Mouse (Mus musculus) hindbrain, embryonic 11.5 days (tissue): ENCODE data around the gene Wnk4. TPM values are rescaled to one million over a fixed set of nuclear protein-coding genes. Genes with fewer than 3 reads are reported as not detected.

ENCODE experiments used
- ATAC-seq: fragments of 200-750 bp; cut with Nextera tagmentation; 2 replicates; pipeline ENCODE4 v1.8.0; 2017; ENCODE audit warnings: mild to moderate bottlenecking, moderate TSS enrichment, moderate library complexity; ENCODE audit not compliant: low FRiP score
- DNase-seq: peaks from one replicate; pipeline ENCODE4 v3.0.0-alpha.2; 2015; ENCODE audit warnings: low spot score
- H3K27ac ChIP-seq: fragments of 300-500 bp; sonication (generic); 2 replicates; pipeline ENCODE4 v1.5.1; 2014; ENCODE audit warnings: mild to moderate bottlenecking, low read depth, low read length
- H3K27me3 ChIP-seq: fragments of 300-500 bp; sonication (generic); 2 replicates; pipeline ENCODE4 v1.6.1; 2014; ENCODE audit warnings: mild to moderate bottlenecking, low read length, moderate library complexity, mixed read lengths; ENCODE audit not compliant: control insufficient read depth, insufficient read depth
- H3K36me3 ChIP-seq: fragments of 300-500 bp; sonication (generic); 2 replicates; pipeline ENCODE4 v1.6.1; 2014; ENCODE audit warnings: mild to moderate bottlenecking, low read length, moderate library complexity, mixed read lengths; ENCODE audit not compliant: control insufficient read depth, insufficient read depth
- H3K4me1 ChIP-seq: fragments of 300-500 bp; sonication (generic); replicated peaks from 2 replicates; pipeline ENCODE4 v1.6.1; 2014; ENCODE audit warnings: low read length, mixed read lengths; ENCODE audit not compliant: control insufficient read depth, insufficient read depth
- H3K4me2 ChIP-seq: fragments of 300-500 bp; sonication (generic); replicated peaks from 2 replicates; pipeline ENCODE4 v1.6.1; 2014; ENCODE audit warnings: mild to moderate bottlenecking, low read depth, low read length
- H3K4me3 ChIP-seq: fragments of 300-500 bp; sonication (generic); 2 replicates; pipeline ENCODE4 v1.5.1; 2014; ENCODE audit warnings: low read depth, low read length
- H3K9ac ChIP-seq: fragments of 300-500 bp; sonication (generic); 2 replicates; pipeline ENCODE4 v1.6.1; 2014; ENCODE audit warnings: low read depth, low read length
- H3K9me3 ChIP-seq: fragments of 300-500 bp; sonication (generic); 2 replicates; pipeline ENCODE4 v1.6.1; 2016; ENCODE audit warnings: low read length; ENCODE audit not compliant: control insufficient read depth
- WGBS: fragments of 180-500 bp; shearing (Covaris S2); extraction: QIAGEN DNeasy Blood & Tissue Kit; methylation state at CpG from one replicate; pipeline ENCODE4 v1.1.7; 2014; 5-methylcytosine and 5-hydroxymethylcytosine counted together
- polyA plus RNA-seq: library from polyadenylated mRNA; unstranded; fragments of >200 nt; fragmentation: Nextera tagmentation; extraction: Ambion mirVana; gene quantifications from 2 replicates; pipeline ENCODE4 v1.2.1, GENCODE M21; 2014

The Wnk4 gene
- polyA plus RNA-seq, 1 experiment from 2014 or later, result 6.0 TPM

DNA sequence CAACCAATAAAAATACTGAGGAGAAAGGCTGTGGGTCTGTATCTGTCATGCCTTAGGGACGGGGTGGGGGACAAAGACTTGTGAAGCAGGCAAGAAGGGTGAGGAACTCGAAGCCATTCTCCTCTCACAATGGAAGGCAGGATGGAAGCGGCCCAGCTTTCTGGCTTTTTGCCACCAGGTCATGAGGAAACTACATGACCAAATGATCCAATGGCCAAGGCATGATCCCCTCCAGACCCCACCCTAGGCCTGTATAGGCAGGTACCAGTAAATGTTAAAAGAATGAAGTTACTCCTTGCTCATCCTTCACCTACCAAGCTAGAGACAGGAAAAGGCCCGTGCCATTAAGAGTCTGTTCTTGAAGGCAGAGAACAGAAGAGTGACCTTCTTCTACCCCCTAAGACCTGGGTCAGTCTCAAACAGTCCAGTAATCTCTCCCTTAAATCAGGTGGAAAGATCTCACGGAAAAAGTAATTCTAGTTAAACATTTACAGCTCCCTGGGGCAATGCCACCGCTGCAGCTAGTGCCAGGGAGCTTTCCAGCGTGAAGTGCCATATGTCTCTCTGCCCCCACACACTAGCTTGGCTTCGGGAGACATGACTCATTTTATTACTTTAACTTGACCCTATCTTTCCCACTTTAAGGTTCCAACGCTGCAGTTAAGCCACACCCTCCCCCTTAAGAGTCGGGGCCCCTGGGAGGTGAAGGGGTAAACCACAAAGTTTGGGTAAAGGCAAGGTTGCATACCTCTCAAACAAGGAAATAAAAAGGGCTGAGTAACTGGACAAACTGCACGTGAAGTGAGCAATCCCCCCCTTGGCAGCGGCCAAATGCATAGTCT lies 17.2 kb downstream of the Wnk4 start:
- no peak for ATAC-seq
- Histone ChIP-seq H3K9me3 (no peaks in the 10 kb centered on the region), H3K27ac (no peak overlapping the region), H3K27me3 (no peaks in the 10 kb centered on the region; the same call in 1 of the 2 replicates), H3K4me3 (peak overlapping the region; percentile 76), H3K36me3 (no peaks in the 10 kb centered on the region), H3K4me1 (peaks cover 11% of the 10 kb centered on the region), H3K9ac (peak overlapping the region; percentile 80), H3K4me2 (peak overlapping the region; percentile 83)
- WGBS, result 72% methylated on average over 12 of the region's 12 CpGs
- no peak for DNase-seq

DNA sequence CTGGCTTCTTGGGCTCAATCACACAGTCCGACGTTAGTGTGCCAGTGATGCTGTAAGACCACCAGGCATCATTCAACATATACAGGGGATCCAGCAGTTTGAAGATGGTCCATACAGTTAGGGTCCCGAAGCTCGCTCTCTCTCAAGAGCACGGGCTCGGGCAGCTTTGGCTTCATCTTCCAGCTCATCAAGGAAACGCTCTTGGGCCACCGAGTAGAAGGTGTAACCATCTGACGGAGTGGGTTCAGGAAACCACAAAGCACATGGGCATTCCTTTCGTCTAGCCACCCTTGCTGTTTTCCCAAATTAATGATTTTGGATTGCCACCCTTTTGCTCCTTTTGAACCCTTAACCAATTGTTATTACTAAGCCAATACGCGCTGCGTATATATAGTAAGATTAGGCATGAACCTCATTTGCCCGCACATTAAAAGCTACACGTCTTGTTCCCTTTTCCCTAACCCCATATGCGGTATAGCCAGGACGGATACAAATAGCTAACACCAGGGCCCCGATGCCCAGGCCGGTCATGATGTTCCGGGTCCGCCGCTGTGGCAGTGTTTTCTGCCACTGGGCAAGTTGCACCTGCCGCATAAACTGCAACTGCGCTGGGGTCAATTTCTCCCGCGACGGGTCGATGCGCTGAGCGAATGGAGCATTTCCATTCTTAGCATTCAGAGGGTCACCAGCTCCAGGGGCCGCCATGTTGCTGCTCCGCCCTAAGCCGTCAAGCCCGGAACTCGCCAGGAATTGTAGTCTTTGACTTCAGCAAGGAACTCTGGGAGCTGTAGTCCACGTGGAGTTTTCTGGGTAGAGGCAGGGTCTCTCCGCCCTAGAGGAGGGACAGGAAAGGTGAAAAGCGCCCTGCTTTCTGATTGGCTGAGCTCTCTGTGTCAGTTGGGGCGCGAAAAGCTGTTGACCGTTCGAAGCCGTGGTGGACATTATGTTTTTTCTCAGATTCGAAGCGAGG lies 18.1 kb downstream of the Wnk4 start, which contains the start of the genes Cntd1 and Coa3:
Cntd1 (plus strand) TSS at position 790 of the 970 bp plus-strand sequence.
Coa3 (minus strand) TSS at position 892 of the 970 bp plus-strand sequence.
- Histone ChIP-seq H3K4me2 (peak within 1 kb of the TSS; percentile 83), H3K4me3 (peak within 1 kb of the TSS; percentile 76), H3K9me3 (no peaks in the 10 kb centered on the region), H3K27me3 (no peaks in the 10 kb centered on the region; the same call in 1 of the 2 replicates), H3K27ac (peak within 1 kb of the TSS; percentile 58; the same call in 1 of the 2 replicates), H3K9ac (peak within 1 kb of the TSS; percentile 80), H3K4me1 (peaks cover 11% of the 10 kb centered on the region), H3K36me3 (no peaks in the 10 kb centered on the region)
- DNase-seq (peak; percentile 90), ATAC-seq (peak; percentile 91)
- 9% methylated on average over 45 of the region's 45 CpGs for WGBS

DNA sequence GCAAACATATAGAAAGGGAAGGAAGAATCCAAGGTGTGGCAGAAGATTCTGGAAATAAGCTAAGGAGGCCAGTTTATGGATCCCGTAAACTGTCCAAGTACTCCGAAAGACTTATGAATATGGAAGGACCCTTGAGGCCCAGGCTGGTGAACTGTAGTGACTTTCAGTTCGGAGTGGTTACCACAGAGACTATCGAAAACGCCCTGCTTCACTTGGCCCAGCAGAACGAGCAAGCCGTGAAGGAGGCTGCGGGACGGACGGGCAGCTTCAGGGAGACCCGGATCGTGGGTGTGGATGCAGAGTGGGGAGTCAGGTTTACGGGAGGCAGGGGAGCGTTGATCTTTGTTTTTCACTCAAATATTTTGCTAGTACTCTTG lies 18.8 kb downstream of the Wnk4 start:
- Histone ChIP-seq H3K36me3 (no peaks in the 10 kb centered on the region), H3K4me3 (peak overlapping the region; percentile 76; the same call in 1 of the 2 replicates), H3K27me3 (no peaks in the 10 kb centered on the region; the same call in 1 of the 2 replicates), H3K9me3 (no peaks in the 10 kb centered on the region), H3K9ac (peak overlapping the region; percentile 31; the same call in 1 of the 2 replicates), H3K27ac (no peak overlapping the region), H3K4me2 (peak overlapping the region; percentile 35), H3K4me1 (peaks cover 11% of the 10 kb centered on the region)
- no peak for DNase-seq
- 60% methylated on average over 14 of the region's 14 CpGs for WGBS
- no peak; the same call in 1 of the 2 replicates for ATAC-seq

DNA sequence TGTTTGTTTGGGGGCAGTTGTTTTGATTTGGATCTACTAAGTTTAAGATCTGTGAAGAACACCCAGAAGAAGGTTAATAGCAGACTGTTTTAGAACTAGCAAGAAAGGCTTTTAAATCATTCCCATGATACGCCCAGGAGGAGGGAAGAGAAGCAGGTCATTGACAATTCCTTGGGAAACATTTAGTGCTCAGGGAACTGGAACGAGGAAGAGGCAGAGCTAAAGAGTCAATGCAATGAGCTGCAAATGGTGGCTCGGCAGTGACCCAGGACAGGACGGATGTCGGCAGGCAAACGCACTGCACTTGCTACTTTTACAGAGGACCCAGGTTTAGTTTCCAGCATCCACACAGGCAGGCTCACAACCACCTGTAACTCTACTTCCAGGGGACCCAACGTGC lies 20.5 kb downstream of the Wnk4 start:
- H3K4me3 ChIP-seq, result no peak overlapping the region
- no peaks in the 10 kb centered on the region for H3K9me3 ChIP-seq
- no peak for DNase-seq
- H3K9ac ChIP-seq, result no peak overlapping the region
- ATAC-seq, result no peak
- no peaks in the 10 kb centered on the region for H3K36me3 ChIP-seq
- WGBS, result 49% methylated on average over 7 of the region's 7 CpGs
- no peaks in the 10 kb centered on the region; the same call in 1 of the 2 replicates for H3K27me3 ChIP-seq
- peaks cover 11% of the 10 kb centered on the region for H3K4me1 ChIP-seq
- H3K27ac ChIP-seq, result no peak overlapping the region
- H3K4me2 ChIP-seq, result no peak overlapping the region

DNA sequence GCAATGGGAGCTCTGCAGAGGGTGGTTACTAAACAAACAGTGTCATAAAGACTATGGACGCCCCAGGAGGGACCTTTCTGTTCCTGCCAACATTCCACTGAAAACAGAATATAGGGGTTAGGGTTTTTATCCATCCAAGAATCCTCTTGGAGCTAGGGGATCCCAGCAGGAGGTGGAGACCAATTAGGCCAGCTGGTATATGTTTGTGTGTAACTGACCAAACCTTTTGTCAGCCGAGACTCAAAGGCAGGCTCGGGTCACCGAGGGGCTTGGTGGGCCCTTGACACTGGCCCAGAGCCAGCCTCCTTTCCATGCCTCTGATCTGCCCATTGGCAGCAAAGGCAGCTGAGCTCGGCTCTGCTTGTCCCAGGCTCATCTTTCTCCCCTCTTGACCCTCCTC lies 22.5 kb downstream of the Wnk4 start:
- peaks cover 3% of the 10 kb centered on the region for H3K4me1 ChIP-seq

DNA sequence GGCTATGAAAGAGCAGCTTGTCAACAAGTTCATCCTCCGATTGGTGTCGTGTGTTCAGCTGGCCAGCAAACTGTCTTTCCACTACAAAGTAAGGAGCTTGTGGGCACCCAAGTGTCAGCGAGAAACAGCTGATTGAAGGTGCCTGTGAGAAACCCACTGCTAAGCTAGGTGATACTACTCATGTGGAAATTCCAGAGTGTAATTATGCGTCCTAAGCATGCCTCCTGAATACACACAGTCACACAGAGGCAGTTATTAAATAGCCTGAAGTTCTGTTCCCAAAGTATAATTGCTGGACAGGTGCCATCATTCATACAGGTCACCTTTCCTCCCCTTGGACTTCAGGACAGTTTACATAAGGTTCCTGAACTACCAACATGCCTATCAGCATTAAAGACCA lies 23.4 kb downstream of the Wnk4 start:
- ATAC-seq (no peak), DNase-seq (no peak)
- H3K27ac ChIP-seq, result no peak overlapping the region
- H3K4me3 ChIP-seq, result no peak overlapping the region
- H3K9me3 ChIP-seq, result no peaks in the 10 kb centered on the region
- H3K4me1 ChIP-seq, result no peaks in the 10 kb centered on the region
- H3K4me2 ChIP-seq, result no peak overlapping the region
- WGBS, result 57% methylated on average over 4 of the region's 4 CpGs
- no peak overlapping the region for H3K9ac ChIP-seq
- H3K36me3 ChIP-seq, result 0 out of 2 replicates have a peak, but pooled peaks cover 2% of the 10 kb centered on the region
- no peaks in the 10 kb centered on the region for H3K27me3 ChIP-seq

More for the DNA sequence above, 22.5 kb downstream of the Wnk4 start:
- no peaks in the 10 kb centered on the region for H3K27me3 ChIP-seq
- 0 out of 2 replicates have a peak, but pooled peaks cover 2% of the 10 kb centered on the region for H3K36me3 ChIP-seq
- no peak for ATAC-seq
- H3K9me3 ChIP-seq, result no peaks in the 10 kb centered on the region
- no peak overlapping the region for H3K27ac ChIP-seq
- H3K9ac ChIP-seq, result no peak overlapping the region
- no peak overlapping the region for H3K4me2 ChIP-seq
- DNase-seq, result no peak
- WGBS, result 28% methylated on average over 5 of the region's 5 CpGs
- no peak overlapping the region for H3K4me3 ChIP-seq

DNA sequence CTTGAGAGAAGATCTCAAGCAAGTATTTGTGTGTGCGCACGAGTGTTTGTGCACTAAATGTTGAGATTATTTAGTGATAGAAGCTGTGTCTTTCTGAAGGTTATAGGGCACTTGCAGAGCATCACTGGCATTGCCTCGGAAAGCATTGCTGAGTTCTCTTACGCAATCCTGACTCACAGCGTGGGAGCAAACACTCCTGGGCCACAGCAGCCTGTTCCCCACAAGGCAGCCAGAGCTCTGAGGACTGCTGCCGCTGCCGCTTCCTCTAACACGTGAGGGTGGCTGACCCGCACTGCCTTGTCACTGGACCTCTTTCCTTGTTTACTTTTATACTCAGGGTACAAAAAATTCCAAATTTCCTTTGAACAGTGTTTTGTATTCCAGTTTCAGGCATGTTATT lies 26.9 kb downstream of the Wnk4 start:
- Histone ChIP-seq H3K9ac (no peak overlapping the region), H3K4me2 (no peak overlapping the region), H3K4me1 (no peaks in the 10 kb centered on the region), H3K27ac (no peak overlapping the region), H3K9me3 (no peaks in the 10 kb centered on the region), H3K36me3 (0 out of 2 replicates have a peak, but pooled peaks cover 2% of the 10 kb centered on the region), H3K4me3 (no peak overlapping the region), H3K27me3 (no peaks in the 10 kb centered on the region)
- WGBS, result 89% methylated on average over 9 of the region's 9 CpGs
- ATAC-seq, result no peak
- no peak for DNase-seq

DNA sequence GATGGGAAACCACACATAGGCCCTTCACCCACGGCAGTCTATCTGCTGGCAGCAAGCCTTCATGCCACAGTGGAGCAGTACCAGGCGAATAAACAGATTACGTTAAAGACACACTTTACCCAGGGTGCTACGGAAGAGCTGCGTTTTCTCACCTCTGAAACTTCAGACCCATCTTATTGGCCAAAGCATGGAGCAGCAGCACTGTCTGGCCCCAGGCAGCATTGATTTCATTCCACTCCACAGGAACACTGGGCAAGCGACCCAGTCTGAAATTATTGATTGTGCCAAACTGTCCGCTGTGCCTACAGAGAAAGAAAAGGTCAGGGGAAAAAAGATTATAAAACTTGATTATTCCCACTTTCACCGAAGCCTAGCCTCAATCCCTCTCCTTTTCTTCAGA lies 30.9 kb downstream of the Wnk4 start:
- ATAC-seq (no peak), DNase-seq (no peak)
- Histone ChIP-seq H3K36me3 (peaks cover 7% of the 10 kb centered on the region), H3K9ac (no peak overlapping the region), H3K4me3 (no peak overlapping the region), H3K4me2 (no peak overlapping the region), H3K27ac (no peak overlapping the region), H3K27me3 (no peaks in the 10 kb centered on the region), H3K9me3 (no peaks in the 10 kb centered on the region), H3K4me1 (no peaks in the 10 kb centered on the region)
- WGBS, result 96% methylated on average over 8 of the region's 8 CpGs
